Mouse (Mus musculus) liver, embryonic 14.5 days (tissue): ENCODE results near the gene Vps13d. TPM values are rescaled to one million over a fixed set of nuclear protein-coding genes. Genes with fewer than 3 reads are reported as not detected.

ENCODE experiments used
- ATAC-seq: fragments of 200-750 bp; cut with Nextera tagmentation; 2 replicates; pipeline ENCODE4 v1.8.0; 2017; ENCODE audit warnings: moderate number of reproducible peaks, mild to moderate bottlenecking, moderate library complexity; ENCODE audit not compliant: insufficient read depth
- DNase-seq, 3 experiments: peaks; one replicate each; pipeline ENCODE4 v3.0.0-alpha.2; 2012 to 2013; ENCODE audit warnings: low read depth in 3 of 3, low spot score in 3 of 3
- H3K27ac ChIP-seq: fragments of 300-500 bp; sonication (generic); 2 replicates; pipeline ENCODE4 v1.5.1; 2014; ENCODE audit warnings: moderate library complexity, mild to moderate bottlenecking, control low read depth, inconsistent platforms
- H3K27me3 ChIP-seq: fragments of 300-500 bp; sonication (generic); 2 replicates; pipeline ENCODE4 v1.6.1; 2014; ENCODE audit warnings: mild to moderate bottlenecking, low read length, moderate library complexity; ENCODE audit not compliant: control insufficient read depth, insufficient read depth
- H3K36me3 ChIP-seq: fragments of 300-500 bp; sonication (generic); replicated peaks from 2 replicates; pipeline ENCODE4 v1.6.1; 2014; ENCODE audit warnings: low read depth; ENCODE audit not compliant: control insufficient read depth, insufficient read depth
- H3K4me1 ChIP-seq, 2 experiments: fragments of 200-500 bp in 1 of 2; fragments of 300-500 bp in 1 of 2; sonication (generic) in 1 of 2; replicated peaks; 2 replicates each; pipeline ENCODE4 v1.6.1; 2012 to 2014; ENCODE audit warnings: antibody characterized with exemption in 1 of 2, inconsistent platforms in 1 of 2, low read length in 1 of 2; ENCODE audit not compliant: control insufficient read depth in 2 of 2, insufficient read depth in 2 of 2
- H3K4me2 ChIP-seq: fragments of 300-500 bp; sonication (generic); 2 replicates; pipeline ENCODE4 v1.6.1; 2014; ENCODE audit warnings: low read depth, mild to moderate bottlenecking, control low read depth, moderate library complexity
- H3K4me3 ChIP-seq, 2 experiments: fragments of 200-500 bp in 1 of 2; fragments of 300-500 bp in 1 of 2; sonication (generic) in 1 of 2; 2 replicates each; pipeline ENCODE4 v1.5.1; 2012 to 2014; ENCODE audit warnings: low read depth in 2 of 2, low read length in 2 of 2, mild to moderate bottlenecking in 2 of 2, control low read depth in 1 of 2, inconsistent platforms in 1 of 2, moderate library complexity in 1 of 2; ENCODE audit not compliant: insufficient read depth in 1 of 2
- H3K9ac ChIP-seq: fragments of 300-500 bp; sonication (generic); replicated peaks from 2 replicates; pipeline ENCODE4 v1.6.1; 2014; ENCODE audit warnings: mild to moderate bottlenecking, control low read depth, moderate library complexity
- H3K9me3 ChIP-seq: fragments of 300-500 bp; sonication (generic); 2 replicates; pipeline ENCODE4 v1.6.1; 2016; ENCODE audit warnings: low read length, mixed read lengths; ENCODE audit not compliant: control insufficient read depth
- CTCF ChIP-seq: IDR thresholded peaks from 2 replicates; pipeline ENCODE4 v1.5.1; 2016; ENCODE audit warnings: antibody characterized with exemption, low read depth, control low read depth
- EP300 ChIP-seq: IDR thresholded peaks from 2 replicates; pipeline ENCODE4 v1.6.1; 2016; ENCODE audit warnings: antibody characterized with exemption, low read depth
- WGBS: fragments of 180-500 bp; shearing (Covaris S2); extraction: QIAGEN DNeasy Blood & Tissue Kit; methylation state at CpG from one replicate; pipeline ENCODE4 v1.1.7; 2014; ENCODE audit not compliant: insufficient replicate concordance; 5-methylcytosine and 5-hydroxymethylcytosine counted together
- polyA plus RNA-seq, 2 experiments: library from polyadenylated mRNA; depleted of rRNA in 1 of 2; stranded (reverse) in 1 of 2; unstranded in 1 of 2; fragments of >200 nt; fragmentation: Nextera tagmentation in 1 of 2; extraction: Ambion mirVana in 1 of 2; gene quantifications; 2 replicates each; pipeline versions ENCODE4 v1.2.1 to v1.2.3; 2012 to 2014

The Vps13d gene
- polyA plus RNA-seq, 2 experiments, result 5.3 to 7.1 TPM

DNA sequence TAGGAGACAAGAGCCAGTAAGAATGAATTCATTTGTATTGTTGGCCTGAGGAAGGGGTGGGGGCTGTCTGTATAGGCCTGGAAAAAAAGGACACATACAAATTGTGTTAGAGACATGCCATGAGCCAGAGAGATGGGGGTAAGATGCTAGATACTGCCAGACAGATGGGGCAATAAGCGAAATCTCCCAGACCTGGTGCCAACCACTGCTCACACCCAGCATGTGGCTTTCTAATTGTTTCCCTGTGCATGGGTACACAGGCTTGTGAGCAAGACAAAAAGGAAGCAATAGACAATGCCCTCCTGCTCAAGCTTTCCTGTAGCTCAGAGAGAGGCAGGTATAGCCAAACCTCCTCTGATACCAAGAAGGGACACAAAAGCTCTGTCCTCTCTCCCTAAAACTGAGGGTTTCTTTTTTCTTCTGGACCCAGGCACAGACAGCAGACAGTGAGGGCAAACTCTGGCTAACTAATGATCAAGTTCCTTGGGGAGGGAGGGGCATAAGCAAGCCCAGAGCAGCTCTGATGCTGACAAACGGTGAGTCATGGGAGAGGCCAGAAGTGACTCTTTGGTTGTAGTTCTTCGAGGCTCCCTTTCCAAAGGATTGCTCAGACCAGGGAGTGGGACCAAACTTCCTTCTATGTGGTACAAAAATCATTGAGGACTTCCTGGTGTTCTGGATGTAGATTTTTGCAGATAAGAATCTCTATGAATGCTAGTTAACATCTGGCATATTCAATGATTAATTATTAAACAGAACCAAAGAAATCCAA, 196.7 kb downstream of the Vps13d start:
- no peak overlapping the region for H3K9ac ChIP-seq
- H3K4me2 ChIP-seq, result no peak overlapping the region
- ATAC-seq (no peak), DNase-seq (no peak)
- WGBS, result 38% methylated on average over 3 of the region's 3 CpGs
- no peaks in the 10 kb centered on the region for H3K9me3 ChIP-seq
- H3K4me3 ChIP-seq, result no peak overlapping the region
- H3K4me1 ChIP-seq, result peaks cover 20 to 39% of the 10 kb centered on the region in 2 experiments; a peak in 3 of 4 replicates
- no peak for TF ChIP-seq EP300
- TF ChIP-seq CTCF, result no peak
- no peaks in the 10 kb centered on the region for H3K27me3 ChIP-seq
- H3K27ac ChIP-seq, result no peak overlapping the region
- H3K36me3 ChIP-seq, result no peaks in the 10 kb centered on the region

DNA sequence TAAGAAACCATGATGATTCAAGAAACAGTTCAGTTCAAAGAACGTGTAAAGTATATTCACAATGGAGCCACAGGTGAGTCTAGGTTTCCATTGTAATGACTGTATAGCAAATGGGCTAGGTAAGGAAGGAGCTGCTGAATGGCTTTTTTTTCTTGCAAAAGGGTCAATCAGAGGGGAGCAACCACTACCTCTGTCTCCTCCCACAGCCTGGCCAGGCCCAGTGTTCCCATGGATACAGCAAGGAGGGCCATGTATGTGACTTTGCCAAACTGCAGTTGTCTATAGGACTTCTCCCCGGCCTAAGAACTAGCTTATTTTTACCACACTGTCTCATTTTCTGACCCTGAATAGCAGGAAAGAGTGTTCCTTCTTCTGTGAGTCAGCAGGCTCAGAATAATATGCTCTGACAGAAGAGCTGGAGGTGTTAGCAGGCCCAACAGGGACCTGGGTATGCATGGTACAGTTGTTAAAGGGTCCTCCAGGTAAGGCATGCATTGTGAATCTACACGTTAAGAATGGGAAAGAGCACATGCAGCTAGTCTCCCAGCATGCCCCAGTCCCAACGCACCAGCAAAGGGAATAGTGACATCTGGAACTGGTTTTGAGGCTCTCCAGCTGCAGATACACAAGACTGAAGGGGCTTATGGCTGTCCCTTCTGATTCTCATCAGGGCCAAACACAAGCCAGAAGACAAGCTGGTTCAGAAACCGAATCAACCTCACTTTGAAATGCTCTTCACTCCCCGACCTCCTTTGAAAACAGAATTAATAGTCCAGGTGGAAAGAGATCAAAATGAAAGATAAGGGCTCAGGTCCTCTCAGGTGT, 197.6 kb downstream of the Vps13d start:
- Histone ChIP-seq H3K27ac (no peak overlapping the region), H3K36me3 (no peaks in the 10 kb centered on the region), H3K4me1 (peaks cover 20 to 39% of the 10 kb centered on the region in 2 experiments; a peak in 3 of 4 replicates), H3K27me3 (no peaks in the 10 kb centered on the region), H3K4me3 (no peak overlapping the region), H3K9ac (no peak overlapping the region), H3K9me3 (no peaks in the 10 kb centered on the region), H3K4me2 (no peak overlapping the region)
- DNase-seq, result no peak
- 68% methylated on average over 6 of the region's 6 CpGs for WGBS
- TF ChIP-seq EP300 (no peak), CTCF (no peak)
- no peak for ATAC-seq

DNA sequence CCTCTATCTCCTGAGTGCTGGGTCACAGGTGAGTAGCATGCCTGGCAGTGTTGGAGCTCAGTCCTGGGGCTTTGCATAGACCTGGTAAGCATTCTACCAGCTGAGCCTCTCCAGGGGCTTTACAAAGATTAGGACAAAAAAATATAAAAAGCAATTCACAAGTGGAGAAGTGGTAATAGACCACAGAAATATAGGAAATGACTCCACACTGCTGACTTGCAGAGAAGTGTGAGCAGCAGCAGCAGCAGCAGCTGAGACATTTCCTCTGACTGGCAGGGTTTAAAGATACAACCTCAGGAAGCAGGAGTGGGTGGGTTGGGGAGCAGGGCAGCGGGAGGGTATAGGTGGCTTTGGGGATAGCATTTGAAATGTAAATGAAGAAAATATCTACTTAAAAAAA, 199.0 kb downstream of the Vps13d start:
- no peaks in the 10 kb centered on the region for H3K27me3 ChIP-seq
- 19% methylated on average over 1 of the region's 1 CpGs for WGBS
- no peak overlapping the region for H3K4me2 ChIP-seq
- TF ChIP-seq CTCF, result no peak
- TF ChIP-seq EP300, result no peak
- no peak overlapping the region for H3K9ac ChIP-seq
- H3K36me3 ChIP-seq, result no peaks in the 10 kb centered on the region
- peaks cover 20 to 36% of the 10 kb centered on the region in 2 experiments; a peak in 3 of 4 replicates for H3K4me1 ChIP-seq
- no peak overlapping the region for H3K27ac ChIP-seq
- ATAC-seq (no peak), DNase-seq (no peak)
- H3K9me3 ChIP-seq, result no peaks in the 10 kb centered on the region
- H3K4me3 ChIP-seq, result no peak overlapping the region

GRCm38 (mm10) chr4:144993047-144993917, 201.5 kb downstream of the Vps13d start:
- no peak overlapping the region for H3K9ac ChIP-seq
- H3K9me3 ChIP-seq, result no peaks in the 10 kb centered on the region
- peaks cover 4 to 21% of the 10 kb centered on the region in 2 experiments; a peak in 3 of 4 replicates for H3K4me1 ChIP-seq
- ATAC-seq, result no peak
- no peak overlapping the region for H3K4me3 ChIP-seq
- 75% methylated on average over 9 of the region's 9 CpGs for WGBS
- H3K27ac ChIP-seq, result no peak overlapping the region
- TF ChIP-seq CTCF (no peak), EP300 (no peak)
- H3K36me3 ChIP-seq, result no peaks in the 10 kb centered on the region
- no peaks in the 10 kb centered on the region for H3K27me3 ChIP-seq
- no peak for DNase-seq
- no peak overlapping the region for H3K4me2 ChIP-seq
